Mouse (Mus musculus) CH12.LX (cell line): ENCODE measurements around the gene Acvr1. TPM values are rescaled to one million over a fixed set of nuclear protein-coding genes. Genes with fewer than 3 reads are reported as not detected.

Experiments used
- DNase-seq: peaks from one replicate; pipeline ENCODE4 v3.0.0-alpha.2; 2013; ENCODE audit errors: extremely low read depth
- H3K27ac ChIP-seq: 2 replicates; pipeline ENCODE4 v1.5.1; 2012; ENCODE audit warnings: low read depth, mild to moderate bottlenecking, control low read depth, moderate library complexity; ENCODE audit not compliant: insufficient read depth
- H3K27me3 ChIP-seq: replicated peaks from 2 replicates; pipeline ENCODE3; 2012; ENCODE audit warnings: inconsistent platforms
- H3K36me3 ChIP-seq, 2 experiments: replicated peaks in 1 of 2; 2 replicates each; pipeline versions ENCODE3 to v1.6.1; 2012; ENCODE audit warnings: inconsistent platforms in 1 of 2, low read length in 1 of 2, mild to moderate bottlenecking in 1 of 2, mixed read lengths in 1 of 2, moderate library complexity in 1 of 2; ENCODE audit not compliant: control insufficient read depth in 1 of 2, insufficient read depth in 1 of 2
- H3K4me1 ChIP-seq, 2 experiments: 2 replicates each; pipeline ENCODE4 v1.6.1; 2012; ENCODE audit warnings: inconsistent platforms in 1 of 2, moderate library complexity in 1 of 2; ENCODE audit not compliant: insufficient read depth in 2 of 2, control insufficient read depth in 1 of 2
- H3K4me2 ChIP-seq: 2 replicates; pipeline ENCODE4 v1.6.1; 2012; ENCODE audit warnings: low read depth, mild to moderate bottlenecking, control low read depth; ENCODE audit not compliant: poor library complexity, insufficient read depth, severe bottlenecking
- H3K4me3 ChIP-seq, 3 experiments: fragments of 150-350 bp in 1 of 3; sonication (generic) in 1 of 3; replicated peaks in 1 of 3; 2 replicates each; pipeline versions ENCODE3 to v1.5.1; 2011 to 2012; ENCODE audit warnings: low read depth in 2 of 3, low read length in 2 of 3, mild to moderate bottlenecking in 2 of 3, moderate library complexity in 2 of 3, control low read depth in 1 of 3, improper control_type of control experiment in 1 of 3, inconsistent platforms in 1 of 3, mixed read lengths in 1 of 3; ENCODE audit not compliant: poor library complexity in 1 of 3
- H3K79me2 ChIP-seq: replicated peaks from 2 replicates; pipeline ENCODE4 v1.6.1; 2012; ENCODE audit warnings: mild to moderate bottlenecking, moderate library complexity; ENCODE audit not compliant: control insufficient read depth, poor library complexity, insufficient read depth, severe bottlenecking; ENCODE audit errors: extremely low read depth
- H3K9ac ChIP-seq: 2 replicates; pipeline ENCODE4 v1.6.1; 2012; ENCODE audit warnings: low read depth, mild to moderate bottlenecking, control low read depth, moderate library complexity; ENCODE audit not compliant: insufficient read depth
- H3K9me3 ChIP-seq: replicated peaks from 2 replicates; pipeline ENCODE3; 2012; ENCODE audit warnings: low read length, inconsistent platforms, mixed read lengths
- CHD1 ChIP-seq: IDR thresholded peaks from 2 replicates; pipeline ENCODE4 v1.6.1; 2012; ENCODE audit warnings: low read depth, low read length, improper control_type of control experiment, inconsistent platforms
- CTCF ChIP-seq, 2 experiments: IDR thresholded peaks in 1 of 2; conservative IDR thresholded peaks in 1 of 2; 2 replicates each; pipeline ENCODE4 v1.5.1; 2011 to 2012; ENCODE audit warnings: low read depth in 2 of 2, low read length in 2 of 2, improper control_type of control experiment in 1 of 2, inconsistent platforms in 1 of 2, mild to moderate bottlenecking in 1 of 2, moderate library complexity in 1 of 2
- E2F4 ChIP-seq: IDR thresholded peaks from 2 replicates; pipeline ENCODE4 v1.6.1; 2011; ENCODE audit warnings: low read depth, low read length, improper control_type of control experiment; ENCODE audit not compliant: insufficient replicate concordance
- ELF1 ChIP-seq: IDR thresholded peaks from 2 replicates; pipeline ENCODE4 v1.6.1; 2014; ENCODE audit warnings: low read depth, mild to moderate bottlenecking, inconsistent platforms, low read length, improper control_type of control experiment
- JUN ChIP-seq: IDR thresholded peaks from 2 replicates; pipeline ENCODE4 v1.6.1; 2011; ENCODE audit warnings: low read depth, mild to moderate bottlenecking, low read length, improper control_type of control experiment, moderate library complexity; ENCODE audit not compliant: insufficient read depth
- JUND ChIP-seq: conservative IDR thresholded peaks from 2 replicates; pipeline ENCODE4 v1.6.1; 2011; ENCODE audit warnings: low read depth, low read length, improper control_type of control experiment
- KAT2A ChIP-seq: IDR thresholded peaks from 2 replicates; pipeline ENCODE4 v1.6.1; 2012; ENCODE audit warnings: low read length, improper control_type of control experiment, inconsistent platforms; ENCODE audit not compliant: insufficient replicate concordance
- MAFK ChIP-seq: IDR thresholded peaks from 2 replicates; pipeline ENCODE4 v1.6.1; 2011; ENCODE audit warnings: low read length, improper control_type of control experiment; ENCODE audit not compliant: insufficient replicate concordance
- MAX ChIP-seq: IDR thresholded peaks from 2 replicates; pipeline ENCODE4 v1.6.1; 2011; ENCODE audit warnings: low read length, improper control_type of control experiment
- MAZ ChIP-seq: IDR thresholded peaks from 2 replicates; pipeline ENCODE4 v1.6.1; 2012; ENCODE audit warnings: low read depth, mild to moderate bottlenecking, inconsistent platforms, low read length, improper control_type of control experiment, moderate library complexity
- MXI1 ChIP-seq: IDR thresholded peaks from 2 replicates; pipeline ENCODE4 v1.6.1; 2011; ENCODE audit warnings: mild to moderate bottlenecking, low read depth, low read length, improper control_type of control experiment
- MYC ChIP-seq: IDR thresholded peaks from 2 replicates; pipeline ENCODE4 v1.6.1; 2011; ENCODE audit warnings: low read depth, mild to moderate bottlenecking, improper control_type of control experiment, low read length
- POLR2AphosphoS2 ChIP-seq: IDR thresholded peaks from 2 replicates; pipeline ENCODE4 v1.6.1; 2011; ENCODE audit warnings: low read depth, low read length, improper control_type of control experiment
- RAD21 ChIP-seq: IDR thresholded peaks from 2 replicates; pipeline ENCODE4 v1.6.1; 2011; ENCODE audit warnings: low read depth, mild to moderate bottlenecking, low read length, improper control_type of control experiment, moderate library complexity
- SIN3A ChIP-seq: IDR thresholded peaks from 2 replicates; pipeline ENCODE4 v1.6.1; 2012; ENCODE audit warnings: low read length, improper control_type of control experiment, inconsistent platforms
- SMC3 ChIP-seq: IDR thresholded peaks from 2 replicates; pipeline ENCODE4 v1.6.1; 2011; ENCODE audit warnings: low read depth, low read length, improper control_type of control experiment
- TBP ChIP-seq: conservative IDR thresholded peaks from 2 replicates; pipeline ENCODE4 v1.6.1; 2011; ENCODE audit warnings: low read depth, low read length, improper control_type of control experiment
- UBTF ChIP-seq: IDR thresholded peaks from 2 replicates; pipeline ENCODE4 v1.6.1; 2012; ENCODE audit warnings: low read depth, mild to moderate bottlenecking, inconsistent platforms, low read length, improper control_type of control experiment, moderate library complexity
- ZC3H11A ChIP-seq: IDR thresholded peaks from 2 replicates; pipeline ENCODE4 v1.6.1; 2012; ENCODE audit warnings: low read depth, mild to moderate bottlenecking, inconsistent platforms, low read length, improper control_type of control experiment
- ZMIZ1 ChIP-seq: IDR thresholded peaks from 2 replicates; pipeline ENCODE4 v1.6.1; 2012; ENCODE audit warnings: low read depth, mild to moderate bottlenecking, inconsistent platforms, low read length, improper control_type of control experiment
- dilution Hi-C: fragments of 300-500 bp; cut with MboI; formaldehyde crosslinking; loops from 2 replicates; pipeline ENCODE4 v1.14.3; 2020; ENCODE audit warnings: low sequenced_read_pairs; ENCODE audit not compliant: extremely low pct_unique_long_range_greater_than_20kb, extremely low pct_ligation_motif_present
- in situ Hi-C: fragments of 300-500 bp; cut with MboI; formaldehyde crosslinking; loops from 3 replicates; pipeline ENCODE4 v1.14.3; 2019; ENCODE audit warnings: low sequenced_read_pairs, low pct_ligation_motif_present, low pct_unique_long_range_greater_than_20kb, mixed read lengths
- polyA plus RNA-seq: library from polyadenylated mRNA; unstranded; fragments of >175 nt; gene quantifications from 2 replicates; pipeline ENCODE4 v1.2.1, GENCODE M21; 2012; ENCODE audit warnings: low read depth; ENCODE audit not compliant: insufficient read length
- total RNA-seq, 2 experiments: library from RNA; depleted of rRNA; stranded (reverse); fragments of 300-350 nt in 1 of 2; fragments of >200 nt in 1 of 2; gene quantifications; 2 replicates each; pipeline ENCODE4 v1.2.3; 2012 to 2014

The Acvr1 gene
- total and polyA plus RNA-seq, 3 experiments, result not detected

DNA sequence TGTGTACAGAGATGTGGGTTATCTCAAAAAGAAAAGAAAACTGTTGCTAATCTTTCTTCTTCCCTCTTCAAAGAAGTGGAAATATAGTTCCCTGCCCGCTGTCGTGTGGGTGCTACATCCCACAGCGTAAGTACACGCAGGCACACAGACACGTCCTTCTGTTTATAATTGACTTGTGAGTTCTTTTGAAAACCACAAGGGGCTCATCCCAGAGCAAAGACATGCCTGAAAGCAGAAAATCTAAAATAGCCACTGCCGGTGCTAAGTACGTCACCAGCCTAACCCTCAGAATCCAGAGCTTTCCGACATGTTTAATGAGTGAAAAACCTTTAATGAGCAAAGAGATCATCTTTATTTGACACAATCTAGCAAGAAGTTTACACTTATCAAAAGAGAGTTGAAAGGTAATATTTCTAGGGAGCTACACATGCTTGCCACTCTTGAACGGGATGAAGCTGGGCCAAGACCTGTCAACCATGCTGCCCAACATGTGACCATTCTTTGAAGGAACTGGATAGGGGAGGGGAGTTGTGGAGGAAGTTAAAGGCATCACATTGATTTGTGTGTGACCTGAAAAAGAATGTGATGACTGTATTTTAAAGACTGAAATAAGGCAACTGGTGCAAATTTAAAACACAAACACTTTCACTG, 85.4 kb downstream of the Acvr1 start:
- no peaks in the 10 kb centered on the region for H3K36me3 ChIP-seq
- dilution Hi-C loops (no loop called here), in situ Hi-C loops (no loop called here)
- no peaks in the 10 kb centered on the region for H3K9me3 ChIP-seq
- peaks cover 0 to 4% of the 10 kb centered on the region in 2 experiments; a peak in 1 of 4 replicates for H3K4me1 ChIP-seq
- no peak overlapping the region for H3K9ac ChIP-seq
- H3K27me3 ChIP-seq, result no peaks in the 10 kb centered on the region
- TF ChIP-seq MAZ (no peak), ELF1 (no peak), E2F4 (no peak)
- no peak for DNase-seq
- H3K4me2 ChIP-seq, result no peak overlapping the region
- no peak overlapping the region for H3K4me3 ChIP-seq
- no peak overlapping the region for H3K27ac ChIP-seq
- H3K79me2 ChIP-seq, result no peaks in the 10 kb centered on the region

- no peak overlapping the region for H3K9ac ChIP-seq
- in situ Hi-C loops, result no loop called here
These were observed 86.2 kb downstream of the Acvr1 start for GRCm38 (mm10) chr2:58480764-58481163.

DNA sequence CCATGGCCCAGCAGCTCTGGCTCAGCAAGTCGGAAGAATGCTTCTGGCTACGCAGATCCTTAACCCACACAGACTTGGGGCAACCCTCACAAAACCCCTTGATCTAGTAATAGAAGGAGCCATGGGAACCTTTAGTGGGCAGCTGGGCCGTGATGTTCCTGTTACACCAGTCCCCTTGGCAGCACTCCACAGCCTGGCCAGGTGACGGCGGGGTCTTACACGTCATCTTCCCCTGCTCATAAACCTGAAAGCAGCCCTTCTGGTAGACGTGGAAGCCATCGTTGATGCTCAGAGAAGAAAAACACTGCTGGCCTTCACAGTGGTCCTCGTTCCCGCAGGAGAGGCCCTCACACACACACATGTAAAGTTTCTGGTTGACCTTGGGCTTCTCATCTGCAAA, 87.4 kb downstream of the Acvr1 start:
- H3K79me2 ChIP-seq, result no peaks in the 10 kb centered on the region
- DNase-seq, result no peak
- no peak overlapping the region for H3K9ac ChIP-seq
- TF ChIP-seq SMC3 (no peak), UBTF (no peak), JUN (no peak), MAX (no peak), TBP (no peak)
- no peaks in the 10 kb centered on the region for H3K36me3 ChIP-seq
- H3K4me2 ChIP-seq, result no peak overlapping the region
- no peaks in the 10 kb centered on the region for H3K27me3 ChIP-seq
- dilution Hi-C loops, result no loop called here
- H3K9me3 ChIP-seq, result no peaks in the 10 kb centered on the region
- in situ Hi-C loops, result loop anchor here (10.0 kb wide), 1 partner anchor 185 kb away; no protein-coding TSS in a partner anchor
- peaks cover 0 to 4% of the 10 kb centered on the region in 2 experiments; a peak in 1 of 4 replicates for H3K4me1 ChIP-seq
- no peak overlapping the region for H3K27ac ChIP-seq
- no peak overlapping the region for H3K4me3 ChIP-seq

More at GRCm38 (mm10) chr2:58480764-58481163, 86.2 kb downstream of the Acvr1 start:
- no peak overlapping the region for H3K4me2 ChIP-seq
- H3K79me2 ChIP-seq, result no peaks in the 10 kb centered on the region
- no peaks in the 10 kb centered on the region for H3K36me3 ChIP-seq
- TF ChIP-seq ELF1 (no peak), JUND (no peak), KAT2A (no peak), CTCF (conservative IDR thresholded peaks at IDR 0.05 in 1 of 2, IDR thresholded peaks at IDR 0.05 in 1 of 2; ENCODE audit: low read depth in 2 of 2, low read length in 2 of 2) (no peak), ZC3H11A (no peak), MXI1 (no peak), MAFK (no peak), MAZ (no peak), RAD21 (no peak), UBTF (no peak), ZMIZ1 (no peak), MYC (no peak), POLR2AphosphoS2 (no peak), SIN3A (no peak), CHD1 (no peak)
- dilution Hi-C loops, result no loop called here
- H3K27me3 ChIP-seq, result no peaks in the 10 kb centered on the region
- no peaks in the 10 kb centered on the region for H3K9me3 ChIP-seq
- peak; percentile 37 for DNase-seq
- no peak overlapping the region for H3K27ac ChIP-seq
- H3K4me3 ChIP-seq, result no peak overlapping the region
- H3K4me1 ChIP-seq, result peaks cover 0 to 4% of the 10 kb centered on the region in 2 experiments; a peak in 1 of 4 replicates
